Mouse (Mus musculus): ENCODE measurements around the gene Pla2g3. TPM values are rescaled to one million over a fixed set of nuclear protein-coding genes. Genes with fewer than 3 reads are reported as not detected.
A peak's percentile ranks its signal among the peaks of the same experiment; 100 is the strongest.

The Pla2g3 gene
- polyA plus RNA-seq, 1 experiment: 0.27 TPM

- Histone ChIP-seq H3K36me3 (ENCODE audit: control insufficient read depth, insufficient read depth, low read length) (no peaks in the 10 kb centered on the region), H3K27ac (ENCODE audit: insufficient read depth, low read depth, low read length) (peak overlapping the region; percentile 2; the same call in 1 of the 2 replicates), H3K4me1 (ENCODE audit: control insufficient read depth, insufficient read depth, low read length) (no peaks in the 10 kb centered on the region), H3K27me3 (replicated peaks; ENCODE audit: control insufficient read depth, insufficient read depth, low read length) (no peaks in the 10 kb centered on the region), H3K4me3 (ENCODE audit: insufficient read depth, low read depth, low read length) (no peak overlapping the region)
- peak; percentile 23 for DNase-seq
- WGBS: 55% methylated on average over 4 of the region's 4 CpGs
- TF ChIP-seq POLR2A (IDR thresholded peaks at IDR 0.05; ENCODE audit: low read depth, low read length): no peak
- no peak for TF ChIP-seq CTCF (conservative IDR thresholded peaks at IDR 0.05; ENCODE audit: insufficient read depth, insufficient read length, low read depth, low read length)
These were observed 4.7 kb downstream of the Pla2g3 start for GRCm38 (mm10) chr11:3492748-3493147.

- no peak for TF ChIP-seq POLR2A (IDR thresholded peaks at IDR 0.05; ENCODE audit: low read depth, low read length)
- TF ChIP-seq CTCF (conservative IDR thresholded peaks at IDR 0.05; ENCODE audit: insufficient read depth, insufficient read length, low read depth, low read length): no peak
- H3K27ac ChIP-seq (ENCODE audit: insufficient read depth, low read depth, low read length): no peak overlapping the region
- no peaks in the 10 kb centered on the region for H3K36me3 ChIP-seq (ENCODE audit: control insufficient read depth, insufficient read depth, low read length)
- no peaks in the 10 kb centered on the region for H3K4me1 ChIP-seq (ENCODE audit: control insufficient read depth, insufficient read depth, low read length)
- WGBS: 84% methylated on average over 17 of the region's 17 CpGs
- DNase-seq: no peak
- H3K4me3 ChIP-seq (ENCODE audit: insufficient read depth, low read depth, low read length): no peak overlapping the region
- H3K27me3 ChIP-seq (replicated peaks; ENCODE audit: control insufficient read depth, insufficient read depth, low read length): no peaks in the 10 kb centered on the region
These were observed 6.8 kb downstream of the Pla2g3 start for GRCm38 (mm10) chr11:3494857-3495256.

DNA sequence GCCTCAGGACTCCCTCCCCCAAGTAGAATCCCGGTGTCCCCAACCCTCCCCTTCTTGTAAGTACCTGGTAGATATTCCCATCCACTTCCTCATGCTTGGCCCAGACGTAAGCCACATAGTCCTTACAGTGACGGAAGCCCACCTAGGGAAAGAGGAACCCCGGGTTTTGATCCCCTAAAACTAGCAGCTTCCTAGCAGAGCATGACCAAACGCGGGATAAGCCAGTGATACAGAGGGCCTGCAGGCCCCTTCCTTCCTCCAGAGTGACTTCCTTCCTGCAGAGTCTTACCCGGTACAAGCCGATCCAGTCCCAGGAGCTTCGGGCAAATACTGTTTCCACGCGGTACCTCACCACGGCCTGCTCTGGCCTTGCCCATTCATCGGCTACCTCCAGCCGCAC lies 7.4 kb downstream of the Pla2g3 start:
- H3K36me3 ChIP-seq (ENCODE audit: control insufficient read depth, insufficient read depth, low read length): no peaks in the 10 kb centered on the region
- H3K27me3 ChIP-seq (replicated peaks; ENCODE audit: control insufficient read depth, insufficient read depth, low read length): no peaks in the 10 kb centered on the region
- no peak for TF ChIP-seq CTCF (conservative IDR thresholded peaks at IDR 0.05; ENCODE audit: insufficient read depth, insufficient read length, low read depth, low read length)
- TF ChIP-seq POLR2A (IDR thresholded peaks at IDR 0.05; ENCODE audit: low read depth, low read length): no peak
- H3K4me3 ChIP-seq (ENCODE audit: insufficient read depth, low read depth, low read length): no peak overlapping the region
- 85% methylated on average over 14 of the region's 14 CpGs for WGBS
- H3K27ac ChIP-seq (ENCODE audit: insufficient read depth, low read depth, low read length): no peak overlapping the region
- DNase-seq: no peak
- H3K4me1 ChIP-seq (ENCODE audit: control insufficient read depth, insufficient read depth, low read length): no peaks in the 10 kb centered on the region

GRCm38 (mm10) chr11:3496756-3497155 lies 8.7 kb downstream of the Pla2g3 start:
- no peak for TF ChIP-seq POLR2A (IDR thresholded peaks at IDR 0.05; ENCODE audit: low read depth, low read length)
- no peak for TF ChIP-seq CTCF (conservative IDR thresholded peaks at IDR 0.05; ENCODE audit: insufficient read depth, insufficient read length, low read depth, low read length)

DNA sequence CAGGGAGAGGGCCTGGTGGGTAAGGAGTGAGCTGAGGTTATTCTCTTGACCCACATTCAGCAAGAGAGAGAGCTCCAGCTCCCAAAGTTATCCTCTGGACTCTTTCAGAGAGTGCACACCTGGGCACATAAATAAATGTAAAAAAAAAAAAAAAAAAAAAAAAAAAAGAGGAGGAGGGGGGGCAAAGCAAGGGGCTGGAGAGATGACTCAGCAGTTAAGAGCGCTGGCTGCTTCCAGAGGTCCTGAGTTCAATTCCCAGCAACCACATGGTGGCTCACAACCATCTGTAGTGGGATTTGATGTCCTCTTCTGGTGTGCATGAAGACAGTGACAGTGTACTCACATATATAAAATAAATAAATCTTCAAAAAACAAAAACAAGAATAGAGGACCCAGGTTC lies 9.2 kb downstream of the Pla2g3 start:
- peak overlapping the region; percentile 59 for H3K27ac ChIP-seq (ENCODE audit: insufficient read depth, low read depth, low read length)
- no peak for DNase-seq

More at GRCm38 (mm10) chr11:3496756-3497155, 8.7 kb downstream of the Pla2g3 start:
- Histone ChIP-seq H3K4me1 (ENCODE audit: control insufficient read depth, insufficient read depth, low read length) (no peaks in the 10 kb centered on the region), H3K4me3 (ENCODE audit: insufficient read depth, low read depth, low read length) (no peak overlapping the region), H3K27ac (ENCODE audit: insufficient read depth, low read depth, low read length) (peak overlapping the region; percentile 59), H3K27me3 (replicated peaks; ENCODE audit: control insufficient read depth, insufficient read depth, low read length) (no peaks in the 10 kb centered on the region), H3K36me3 (ENCODE audit: control insufficient read depth, insufficient read depth, low read length) (no peaks in the 10 kb centered on the region)
- 47% methylated on average over 5 of the region's 5 CpGs for WGBS
- DNase-seq: peak; percentile 80

DNA sequence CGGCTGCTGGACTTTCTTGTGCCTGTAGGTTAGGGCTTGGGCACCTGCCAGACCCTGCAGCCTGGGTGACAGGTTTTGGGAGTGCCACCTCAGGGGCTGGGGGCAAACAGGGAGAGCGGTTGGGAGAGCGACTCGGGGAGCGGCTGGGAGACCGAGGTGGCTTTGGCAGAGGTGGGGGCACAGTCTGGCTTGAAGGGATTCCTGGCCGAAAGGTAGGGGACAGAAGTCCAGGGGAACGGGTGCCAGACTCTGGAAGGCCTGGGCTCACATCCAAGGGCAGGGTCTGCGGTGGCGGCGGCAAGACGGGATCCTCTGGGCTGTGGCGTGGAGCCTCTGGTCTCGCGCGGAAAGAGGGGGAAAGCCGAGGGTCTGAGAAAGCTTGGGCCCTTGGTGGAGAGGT lies 14.0 kb downstream of the Pla2g3 start:
- no peaks in the 10 kb centered on the region for H3K27me3 ChIP-seq (replicated peaks; ENCODE audit: control insufficient read depth, insufficient read depth, low read length)
- no peak overlapping the region for H3K27ac ChIP-seq (ENCODE audit: insufficient read depth, low read depth, low read length)
- WGBS: 67% methylated on average over 17 of the region's 17 CpGs
- H3K4me1 ChIP-seq (ENCODE audit: control insufficient read depth, insufficient read depth, low read length): no peaks in the 10 kb centered on the region; the same call in 1 of the 2 replicates
- no peak overlapping the region for H3K4me3 ChIP-seq (ENCODE audit: insufficient read depth, low read depth, low read length)
- no peaks in the 10 kb centered on the region for H3K36me3 ChIP-seq (ENCODE audit: control insufficient read depth, insufficient read depth, low read length)
- TF ChIP-seq CTCF (conservative IDR thresholded peaks at IDR 0.05; ENCODE audit: insufficient read depth, insufficient read length, low read depth, low read length) (no peak), POLR2A (IDR thresholded peaks at IDR 0.05; ENCODE audit: low read depth, low read length) (no peak)
- DNase-seq: peak; percentile 64

More for the DNA sequence above, 9.2 kb downstream of the Pla2g3 start:
- H3K27me3 ChIP-seq (replicated peaks; ENCODE audit: control insufficient read depth, insufficient read depth, low read length): no peaks in the 10 kb centered on the region
- 86% methylated on average over 1 of the region's 1 CpGs for WGBS
- no peak overlapping the region for H3K4me3 ChIP-seq (ENCODE audit: insufficient read depth, low read depth, low read length)
- TF ChIP-seq CTCF (conservative IDR thresholded peaks at IDR 0.05; ENCODE audit: insufficient read depth, insufficient read length, low read depth, low read length) (no peak), POLR2A (IDR thresholded peaks at IDR 0.05; ENCODE audit: low read depth, low read length) (no peak)
- no peaks in the 10 kb centered on the region for H3K4me1 ChIP-seq (ENCODE audit: control insufficient read depth, insufficient read depth, low read length)
- no peaks in the 10 kb centered on the region for H3K36me3 ChIP-seq (ENCODE audit: control insufficient read depth, insufficient read depth, low read length)

DNA sequence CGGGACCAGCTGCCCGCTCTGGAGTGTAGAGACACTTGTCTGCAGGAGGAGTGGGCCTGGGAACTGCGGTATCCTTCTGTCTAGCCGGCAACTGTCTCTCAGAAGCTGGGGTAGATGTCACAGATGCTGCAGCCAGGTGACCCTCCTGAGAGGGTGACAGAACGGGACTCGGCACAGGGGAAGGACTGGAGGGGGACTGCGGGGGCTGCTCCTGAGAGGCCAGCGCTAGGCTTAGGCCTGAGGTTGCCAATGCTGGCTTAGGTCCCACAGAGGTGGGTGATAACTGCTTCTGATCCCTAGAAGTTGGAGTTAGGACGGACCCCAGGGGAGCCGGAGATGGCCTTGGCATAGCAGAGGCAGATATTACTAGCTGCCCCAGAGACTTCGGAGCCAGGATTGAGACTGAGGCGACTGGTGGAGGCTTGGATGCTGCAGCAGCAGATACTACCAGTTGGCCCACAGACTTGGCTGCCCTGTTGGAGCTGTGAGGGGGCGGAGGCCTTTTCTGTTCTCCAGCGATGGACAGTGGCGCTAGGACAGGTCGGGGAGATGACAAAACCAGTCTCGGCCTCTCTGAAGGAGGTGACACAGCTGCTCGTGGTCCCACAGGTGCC lies 14.5 kb downstream of the Pla2g3 start:
- WGBS: 86% methylated on average over 18 of the region's 18 CpGs
- no peaks in the 10 kb centered on the region for H3K27me3 ChIP-seq (replicated peaks; ENCODE audit: control insufficient read depth, insufficient read depth, low read length)
- H3K27ac ChIP-seq (ENCODE audit: insufficient read depth, low read depth, low read length): no peak overlapping the region
- no peaks in the 10 kb centered on the region for H3K36me3 ChIP-seq (ENCODE audit: control insufficient read depth, insufficient read depth, low read length)
- no peaks in the 10 kb centered on the region; the same call in 1 of the 2 replicates for H3K4me1 ChIP-seq (ENCODE audit: control insufficient read depth, insufficient read depth, low read length)
- no peak for DNase-seq
- TF ChIP-seq POLR2A (IDR thresholded peaks at IDR 0.05; ENCODE audit: low read depth, low read length) (no peak), CTCF (conservative IDR thresholded peaks at IDR 0.05; ENCODE audit: insufficient read depth, insufficient read length, low read depth, low read length) (no peak)
- no peak overlapping the region for H3K4me3 ChIP-seq (ENCODE audit: insufficient read depth, low read depth, low read length)

All from kidney, adult 2 months (tissue).